Mouse (Mus musculus) liver (tissue): ENCODE results near the gene Ninl.

ENCODE experiments used
- DNase-seq: peaks from one replicate; pipeline ENCODE4 v3.0.0-alpha.2; 2020; ENCODE audit warnings: mixed read lengths

Ninl gene

DNA sequence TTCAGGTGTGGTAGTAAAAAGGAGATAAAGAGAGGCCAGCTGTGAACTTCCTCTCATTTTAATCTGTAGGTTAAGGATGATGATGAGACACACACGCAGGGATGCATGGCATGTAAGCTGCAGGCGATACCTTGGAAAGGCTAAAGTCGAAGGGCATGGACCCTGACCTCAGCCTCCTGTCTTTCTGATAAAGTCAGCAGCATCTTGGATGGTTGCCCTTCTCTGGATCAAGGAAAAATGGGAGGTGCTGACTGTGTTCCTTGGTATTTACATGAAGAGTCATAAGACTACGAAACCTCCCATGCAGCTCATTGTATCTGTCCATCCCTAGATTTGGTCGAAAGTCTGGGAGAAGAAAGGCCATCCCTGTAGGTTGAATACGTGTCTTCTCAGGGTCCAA is 138.8 kb downstream of the Ninl start:
- no peak for DNase-seq

DNA sequence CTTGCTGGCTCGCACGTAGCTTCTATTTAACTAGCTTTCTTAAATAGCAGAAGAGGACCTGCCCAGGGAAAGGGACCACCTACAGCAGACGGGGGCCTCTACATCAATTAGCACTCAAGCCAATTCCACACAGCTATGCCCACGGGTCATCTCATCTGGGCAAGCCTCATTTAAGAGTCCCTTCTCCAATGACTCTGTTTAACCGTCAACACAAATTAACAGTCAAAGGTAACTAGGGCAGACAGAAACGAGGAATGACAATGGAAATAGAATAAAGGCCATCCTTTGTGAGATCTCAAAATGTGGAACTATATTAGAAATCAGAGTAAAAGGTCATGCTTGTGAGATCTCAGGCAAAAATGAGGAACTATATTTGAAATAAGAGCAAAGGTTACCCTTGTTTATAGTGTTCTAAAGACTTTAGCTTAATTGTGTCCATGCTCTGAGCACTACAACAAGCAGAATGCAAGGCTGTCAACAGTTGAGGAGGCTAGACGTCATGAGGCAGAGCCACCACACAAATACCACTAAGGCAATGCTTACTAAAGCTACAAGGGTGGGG is 143.4 kb downstream of the Ninl start:
- no peak for DNase-seq

DNA sequence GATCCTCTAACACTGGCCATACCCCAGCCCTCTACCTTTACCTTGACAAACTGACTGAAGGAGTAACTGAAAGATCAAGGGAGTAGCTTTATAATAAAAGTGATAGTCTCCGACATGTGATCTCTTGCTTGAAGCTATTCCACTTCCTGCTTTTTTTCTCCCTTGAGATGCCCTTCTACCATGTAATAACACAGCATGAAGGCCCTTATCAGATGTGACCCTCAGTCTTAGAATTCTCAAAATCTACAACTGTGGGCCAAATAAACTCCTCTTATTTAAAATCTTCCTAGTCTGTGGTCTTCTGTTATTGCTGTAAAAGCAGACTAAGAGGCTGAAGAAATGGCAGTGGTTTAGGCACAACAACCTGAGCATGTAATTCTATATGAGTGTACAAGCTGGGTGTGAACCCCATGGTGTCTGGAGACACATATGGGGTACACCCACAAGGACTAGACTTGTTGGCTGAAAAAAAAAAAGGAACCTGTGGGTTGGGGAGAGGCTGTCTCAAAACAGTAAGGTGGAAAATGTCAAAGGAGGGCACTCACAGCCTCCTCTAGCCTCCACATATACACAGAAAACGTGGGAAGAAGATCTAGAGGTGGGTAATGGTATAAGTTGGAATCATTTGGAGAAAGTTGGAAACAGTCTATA is 144.4 kb downstream of the Ninl start:
- DNase-seq: no peak

DNA sequence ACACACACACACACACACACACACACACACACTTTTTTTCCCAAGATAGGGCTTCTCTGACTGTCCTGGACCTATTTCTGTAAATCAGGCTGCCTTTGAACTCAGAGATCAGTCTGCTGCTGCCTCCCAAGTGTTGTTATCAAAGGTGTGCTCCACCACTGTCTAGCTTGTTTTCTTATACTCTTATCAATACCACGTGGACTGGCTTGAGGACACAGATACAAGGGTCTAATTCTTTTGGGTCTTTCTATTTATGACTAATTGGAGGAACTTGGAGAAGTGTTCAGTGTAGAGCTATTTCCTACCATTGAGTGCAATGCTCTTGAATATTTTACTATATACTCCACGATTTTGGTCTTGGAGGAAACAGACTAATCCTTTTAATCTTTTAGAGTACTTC is 151.8 kb downstream of the Ninl start:
- no peak for DNase-seq

DNA sequence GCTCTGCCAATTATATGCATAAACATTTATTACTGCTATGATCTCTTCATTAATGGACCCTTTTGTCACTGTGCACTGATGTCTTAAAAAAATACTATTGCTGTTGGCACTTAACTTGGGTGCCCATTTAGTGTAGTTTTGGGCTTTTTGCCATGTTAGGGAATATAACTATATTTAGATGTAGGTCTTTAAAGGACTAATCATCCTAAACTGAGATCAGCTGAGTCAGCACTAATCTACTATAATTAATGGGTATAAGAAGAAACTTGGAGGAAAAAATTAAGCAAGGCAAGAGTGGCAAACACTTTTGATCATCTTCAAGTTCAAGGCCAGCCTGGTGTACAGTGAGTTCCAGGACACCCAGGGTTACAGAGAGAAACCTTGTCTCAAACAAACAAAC is 152.9 kb downstream of the Ninl start:
- DNase-seq: no peak

DNA sequence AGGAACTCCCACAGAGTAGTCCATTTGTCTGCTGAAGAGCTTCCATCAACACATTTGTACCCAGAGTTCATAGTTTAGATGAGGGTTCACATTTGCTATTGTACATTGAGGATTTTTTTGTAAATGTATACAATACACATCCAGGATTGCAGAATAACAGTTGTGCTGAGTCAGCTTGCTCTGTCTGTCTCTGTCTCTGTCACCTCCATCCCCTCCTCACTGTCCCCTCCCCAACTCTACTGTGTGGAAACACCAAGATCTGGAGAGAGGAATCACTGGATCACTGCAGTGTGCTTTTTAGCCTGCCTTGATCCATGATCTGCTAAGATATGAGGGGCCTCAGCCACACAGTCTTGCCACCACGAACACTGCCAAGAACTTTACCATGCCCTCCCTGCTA is 153.4 kb downstream of the Ninl start:
- DNase-seq: no peak

DNA sequence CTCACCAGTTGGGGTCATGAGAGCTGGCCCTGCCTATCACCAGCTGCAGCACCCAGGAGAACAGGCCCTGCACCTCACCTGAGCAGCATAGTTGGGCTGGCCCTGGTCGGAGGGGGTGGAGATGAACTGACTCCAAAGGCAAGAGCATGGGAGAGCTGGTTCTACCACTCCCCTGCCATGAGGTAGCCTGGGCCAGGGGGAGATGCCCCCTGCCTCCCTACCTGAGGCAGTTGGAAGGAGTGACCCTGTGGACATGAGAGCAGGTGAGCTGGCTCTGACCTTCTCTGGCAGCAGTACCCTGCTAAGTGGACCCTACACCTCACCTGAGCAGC is 154.4 kb downstream of the Ninl start:
- DNase-seq: no peak
